In genomic region chr3:88622113-88622940, GRCm38 (mm10) we compare ENCODE assay signal across 9 mouse cellular contexts. TPM values are rescaled to one million over a fixed set of nuclear protein-coding genes. Genes with fewer than 3 reads are reported as not detected.
A peak's percentile ranks its signal among the peaks of the same experiment; 100 is the strongest.
DNase-seq lines count a peak whose midpoint lies in the region; ATAC-seq and TF ChIP-seq lines count a peak whose summit lies in the region.
"Had no signal": no experiment of that assay in that cellular context is flagged by ENCODE, and none has a peak within 500 bp of the region (broad histone marks: within the 10 kb centered on the region; RNA-seq: fewer than 3 reads in every experiment).

No protein-coding gene starts in this region.

- peak overlapping the region; percentile 99 for H3K9ac ChIP-seq in hindbrain, embryonic 13.5 days
- H3K9ac ChIP-seq in liver, embryonic 11.5 days (ENCODE audit: low read depth, low read length), result peak overlapping the region; percentile 88

- H3K36me3 ChIP-seq in erythroblast, embryonic 14.5 days (ENCODE audit: control insufficient read depth), result no peaks in the 10 kb centered on the region; the same call in 1 of the 2 replicates
- H3K36me3 ChIP-seq in hindbrain, embryonic 13.5 days, result peaks cover 10% of the 10 kb centered on the region; the same call in 1 of the 2 replicates
- H3K36me3 ChIP-seq in liver, embryonic 11.5 days (ENCODE audit: control insufficient read depth, insufficient read depth, low read length), result no peaks in the 10 kb centered on the region; the same call in 1 of the 2 replicates

- H3K4me1 ChIP-seq in erythroblast, embryonic 14.5 days (ENCODE audit: control insufficient read depth), result peaks cover 81% of the 10 kb centered on the region
- peaks cover 53% of the 10 kb centered on the region for H3K4me1 ChIP-seq in hindbrain, embryonic 13.5 days (replicated peaks)
- peaks cover 68% of the 10 kb centered on the region for H3K4me1 ChIP-seq in liver, embryonic 11.5 days (replicated peaks; ENCODE audit: control insufficient read depth, insufficient read depth, low read length)

- H3K9me3 ChIP-seq in erythroblast, embryonic 14.5 days (ENCODE audit: control insufficient read depth, low read length), result no peaks in the 10 kb centered on the region
- H3K9me3 ChIP-seq in hindbrain, embryonic 13.5 days, result no peaks in the 10 kb centered on the region
- H3K9me3 ChIP-seq in liver, embryonic 11.5 days (ENCODE audit: control insufficient read depth, low read length), result no peaks in the 10 kb centered on the region

- H3K27ac ChIP-seq in gastrocnemius, adult 2 months, result peak overlapping the region; percentile 95
- H3K27ac ChIP-seq in hindbrain, embryonic 13.5 days, result peak overlapping the region; percentile 98
- H3K27ac ChIP-seq in liver, embryonic 11.5 days (ENCODE audit: low read depth, low read length), result peak overlapping the region; percentile 95

- under 1% methylated on average over 24 of the region's 24 CpGs for WGBS in hindbrain, embryonic 13.5 days
- WGBS in liver, embryonic 11.5 days, result 0% methylated on average over 24 of the region's 24 CpGs

- H3K27me3 ChIP-seq in erythroblast, embryonic 14.5 days (ENCODE audit: control insufficient read depth), result peaks cover 29% of the 10 kb centered on the region
- no peaks in the 10 kb centered on the region for H3K27me3 ChIP-seq in hindbrain, embryonic 13.5 days
- no peaks in the 10 kb centered on the region for H3K27me3 ChIP-seq in liver, embryonic 11.5 days (replicated peaks; ENCODE audit: control insufficient read depth, insufficient read depth, low read length)

- H3K4me3 ChIP-seq in gastrocnemius, adult 2 months, result peak overlapping the region; percentile 89
- H3K4me3 ChIP-seq in erythroblast, embryonic 14.5 days (replicated peaks), result peak overlapping the region; percentile 73
- H3K4me3 ChIP-seq in hindbrain, embryonic 13.5 days, result peak overlapping the region; percentile 92
- H3K4me3 ChIP-seq in liver, embryonic 11.5 days (ENCODE audit: low read depth, low read length), result peak overlapping the region; percentile 81

- H3K4me2 ChIP-seq in hindbrain, embryonic 13.5 days, result peak overlapping the region; percentile 82
- peak overlapping the region; percentile 92 for H3K4me2 ChIP-seq in liver, embryonic 11.5 days

- DNase-seq in gastrocnemius, adult 2 months, result peak; percentile 72
- DNase-seq in gastrocnemius, postnatal 14 days, result no peak
- peak; percentile 74 for DNase-seq in NIH3T3 (ENCODE audit: low read depth)
- peak; percentile 59 for DNase-seq in liver, embryonic 11.5 days (ENCODE audit: low spot score)
- DNase-seq in natural killer cell, adult 2 months (ENCODE audit: low spot score in 2 of 2), result peak; percentile 33 to 52
- DNase-seq in c-Kit-positive CD71-positive TER-119-positive erythroid progenitor cells, embryonic 14.5 days (ENCODE audit: low spot score), result no peak

- TF ChIP-seq CTCF in gastrocnemius, adult 2 months (IDR thresholded peaks at IDR 0.05), result no peak

- ATAC-seq in hindbrain, embryonic 13.5 days (ENCODE audit: low FRiP score), result no peak
- no peak for ATAC-seq in liver, embryonic 11.5 days (replicated peaks; ENCODE audit: low FRiP score)

- intact Hi-C loops in gastrocnemius, adult 2 months (cut with DNase I), result no loop called here
- intact Hi-C loops in gastrocnemius, postnatal 14 days (cut with DNase I; ENCODE audit: low total_unique reads), result no loop called here

RNA-seq across cellular contexts. Expression of gene Arhgef2, which starts 16.6 kb away (rescaled TPM):
- 10 to 100 TPM; 22.4 to 24.7 TPM for total RNA-seq in gastrocnemius, adult 2 months (2021)
- 10 to 100 TPM; 42.5 to 48.1 TPM for total RNA-seq in gastrocnemius, postnatal 14 days (2021)
- polyA plus RNA-seq in erythroblast, embryonic 14.5 days (2012), result 0.13 and 0.87 TPM in 2 replicates
- 160 and 165 TPM in 2 replicates for polyA plus RNA-seq in hindbrain, embryonic 13.5 days (2015; fragmentation: Nextera tagmentation; extraction: Ambion mirVana)
- 64.3 and 66.3 TPM in 2 replicates for polyA plus RNA-seq in liver, embryonic 11.5 days (2014; fragmentation: Nextera tagmentation; extraction: Ambion mirVana)

RNA-seq across cellular contexts. Expression of gene Rxfp4, which starts 30.6 kb away (rescaled TPM):
- total RNA-seq in gastrocnemius, adult 2 months (2021), result not detected
- not detected for total RNA-seq in gastrocnemius, postnatal 14 days (2021)
- not detected in 2 replicates for polyA plus RNA-seq in erythroblast, embryonic 14.5 days (2012)
- polyA plus RNA-seq in hindbrain, embryonic 13.5 days (2015; fragmentation: Nextera tagmentation; extraction: Ambion mirVana), result not detected in 2 replicates
- not detected in 2 replicates for polyA plus RNA-seq in liver, embryonic 11.5 days (2014; fragmentation: Nextera tagmentation; extraction: Ambion mirVana)
- total RNA-seq: adrenal gland, adult 18-20 months had no signal

RNA-seq across cellular contexts. Expression of gene Ssr2, which starts 46.7 kb away (rescaled TPM):
- total RNA-seq in gastrocnemius, adult 2 months (2021), result 10 to 100 TPM; 41.1 to 54.8 TPM
- total RNA-seq in gastrocnemius, postnatal 14 days (2021), result 10 to 100 TPM; 80.7 to 98.2 TPM
- 6.5 and 12.3 TPM in 2 replicates for polyA plus RNA-seq in erythroblast, embryonic 14.5 days (2012)
- 154 and 163 TPM in 2 replicates for polyA plus RNA-seq in hindbrain, embryonic 13.5 days (2015; fragmentation: Nextera tagmentation; extraction: Ambion mirVana)
- polyA plus RNA-seq in liver, embryonic 11.5 days (2014; fragmentation: Nextera tagmentation; extraction: Ambion mirVana), result 306 and 307 TPM in 2 replicates

Comparison
In these comparisons a context has a peak if more than half of its experiments do, and no peak if none do; other contexts are left out.
1. DNase-seq: peak in gastrocnemius, adult 2 months (single experiment), NIH3T3 (single experiment), liver, embryonic 11.5 days (single experiment) and natural killer cell, adult 2 months (2 of 2); none in gastrocnemius, postnatal 14 days (single experiment) and c-Kit-positive CD71-positive TER-119-positive erythroid progenitor cells, embryonic 14.5 days (single experiment).
2. RNA of gene Arhgef2, which starts 16.6 kb away (polyA plus RNA-seq): 160 to 165 TPM in hindbrain, embryonic 13.5 days and 64.3 to 66.3 TPM in liver, embryonic 11.5 days; 0.13 to 0.87 TPM in erythroblast, embryonic 14.5 days; every median in the first group is over 10 times any median in the second.
3. RNA of gene Ssr2, which starts 46.7 kb away (polyA plus RNA-seq): 306 to 307 TPM in liver, embryonic 11.5 days and 154 to 163 TPM in hindbrain, embryonic 13.5 days; 6.5 to 12.3 TPM in erythroblast, embryonic 14.5 days; every median in the first group is over 10 times any median in the second.
4. Peak in every context shown above with its lines, with median percentiles within 50 percentile points of each other: H3K27ac ChIP-seq and H3K4me3 ChIP-seq.